Mouse (Mus musculus): ENCODE data around the gene Sgip1.

Gene Sgip1

DNA sequence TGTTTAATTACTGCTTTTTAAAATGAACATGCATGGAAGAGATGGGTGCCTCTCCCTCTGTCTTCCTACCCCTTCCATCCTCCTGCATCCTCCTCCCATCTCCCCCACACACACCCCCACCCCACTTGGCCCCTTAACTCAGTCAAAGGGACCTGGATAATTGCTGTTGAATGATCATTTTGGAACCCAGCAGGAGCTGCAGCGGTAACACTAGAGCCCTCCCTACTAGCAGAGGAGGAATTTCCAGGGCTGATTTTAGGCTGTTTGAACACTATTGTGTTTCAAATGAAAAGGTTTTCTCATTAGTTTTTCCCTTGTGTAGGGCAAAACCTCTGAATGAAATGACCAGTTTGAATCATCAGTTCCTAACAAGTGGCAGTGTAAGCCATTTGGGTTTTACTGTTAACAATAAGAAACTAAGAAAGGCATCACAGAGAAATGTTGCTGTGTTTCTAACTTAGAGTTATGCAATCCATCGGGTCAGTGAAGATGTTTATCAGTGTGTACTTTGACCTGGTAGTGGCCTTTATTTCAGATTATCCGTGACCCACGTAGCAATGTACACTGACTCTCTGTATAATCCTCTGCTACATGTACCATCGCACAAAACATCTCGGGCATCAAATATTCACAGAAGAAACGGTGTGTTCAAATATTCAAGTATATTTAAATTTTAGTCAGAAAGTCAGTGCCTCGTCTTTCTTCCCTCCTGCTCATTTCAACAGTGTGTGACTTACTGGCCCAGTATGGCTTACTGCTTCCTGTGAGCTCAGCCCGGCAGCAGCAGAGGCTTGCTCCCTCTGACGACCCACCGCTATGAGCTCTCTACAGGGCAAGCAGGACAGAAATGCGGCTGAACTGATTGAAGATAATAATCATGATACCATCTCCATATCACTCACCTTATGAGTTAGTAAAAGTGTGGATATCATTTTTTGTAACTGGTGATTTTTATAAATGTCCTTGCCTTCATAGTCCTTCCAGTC lies 235.5 kb downstream of the Sgip1 start:
- DNase-seq (ENCODE audit: extremely low read depth, low read depth) = no peak

GRCm38 (mm10) chr4:102977778-102978321 lies 236.8 kb downstream of the Sgip1 start:
- DNase-seq (ENCODE audit: extremely low read depth, low read depth) = no peak

DNA sequence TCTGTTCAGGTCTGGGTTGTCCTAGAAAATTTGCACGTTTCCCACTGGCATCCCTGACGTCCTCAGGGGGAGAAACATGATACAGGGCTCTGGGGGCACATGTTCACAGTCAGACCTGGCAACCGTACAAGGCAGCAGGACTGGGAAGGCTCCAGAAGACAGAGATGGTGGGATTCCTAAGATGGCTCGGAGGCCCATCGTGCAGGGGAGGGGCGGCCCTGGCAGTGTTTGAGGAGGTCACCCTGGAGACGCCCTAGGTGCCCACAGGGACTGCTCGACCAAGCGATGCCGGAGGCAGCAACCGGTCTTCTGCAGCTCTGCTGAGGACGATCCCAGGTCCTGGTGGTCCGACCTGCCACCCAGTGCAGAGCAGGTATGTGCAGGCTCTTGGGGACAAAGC lies 237.3 kb downstream of the Sgip1 start, which contains the start of gene Tctex1d1:
Gene Tctex1d1 (plus strand): TSS at position 167 of the 400 bp plus-strand sequence.
- no peak for DNase-seq (ENCODE audit: extremely low read depth, low read depth)

DNA sequence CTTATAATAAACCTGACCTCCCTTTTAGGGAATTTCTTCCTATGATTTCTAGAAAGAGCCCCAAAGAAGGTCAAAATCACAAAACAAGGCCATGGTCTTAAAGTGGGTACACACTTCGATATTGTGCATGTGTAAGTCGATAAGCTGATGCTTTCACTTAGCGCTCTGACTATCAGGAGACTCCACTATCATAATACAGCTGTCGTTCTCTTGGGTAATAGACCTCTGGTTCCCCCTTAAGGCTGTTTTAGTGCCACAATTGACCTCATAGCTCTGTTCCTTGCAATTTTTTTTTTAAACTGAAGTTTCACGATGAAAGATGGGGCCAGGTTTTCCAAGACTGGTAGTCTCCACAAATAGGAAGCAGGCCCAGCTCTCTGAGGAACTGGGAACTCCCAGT lies 238.3 kb downstream of the Sgip1 start:
- DNase-seq (ENCODE audit: extremely low read depth, low read depth) = no peak

DNA sequence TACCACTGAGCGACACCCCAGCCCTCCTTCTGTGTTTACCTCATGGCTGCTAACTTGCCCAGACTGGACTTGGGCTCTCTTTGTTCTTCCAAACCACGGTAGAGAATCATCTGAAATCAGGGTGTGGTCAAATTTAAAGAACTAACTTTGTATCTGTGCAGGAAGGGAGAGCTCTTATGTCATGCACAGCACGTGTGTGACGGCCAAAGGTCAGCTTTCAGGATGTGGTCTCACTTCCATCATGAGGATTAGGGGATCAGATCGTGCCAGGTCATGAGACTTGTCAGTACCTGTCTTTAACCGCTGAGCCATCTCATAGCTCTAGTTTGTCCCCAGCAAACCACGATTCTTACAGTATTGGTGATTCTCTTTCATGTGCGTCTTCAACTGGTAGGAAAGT lies 240.6 kb downstream of the Sgip1 start:
- DNase-seq (ENCODE audit: extremely low read depth, low read depth) = no peak

GRCm38 (mm10) chr4:102986173-102986572 lies 245.1 kb downstream of the Sgip1 start:
- DNase-seq (ENCODE audit: extremely low read depth, low read depth) = peak; percentile 8

DNA sequence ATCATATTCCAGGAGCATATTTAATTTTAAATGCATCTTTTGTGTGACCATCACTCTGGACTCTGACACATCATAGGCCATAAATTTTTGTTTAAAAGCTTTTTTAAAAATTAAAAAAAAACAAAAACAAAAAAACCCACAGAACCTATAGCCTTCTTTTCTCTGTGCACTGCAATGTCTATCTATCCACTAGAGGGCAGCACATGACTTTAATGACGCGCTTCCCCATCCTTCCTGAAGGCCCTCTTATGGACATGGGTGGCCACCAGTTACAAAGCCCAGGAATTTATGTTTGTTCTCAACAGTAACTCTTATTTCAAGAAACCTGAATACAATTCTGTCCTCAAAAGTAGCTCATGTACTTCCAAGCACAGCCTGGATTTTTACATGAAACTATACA lies 245.8 kb downstream of the Sgip1 start:
- DNase-seq (ENCODE audit: extremely low read depth, low read depth) = peak; percentile 39

GRCm38 (mm10) chr4:102987325-102987724 lies 246.2 kb downstream of the Sgip1 start:
- DNase-seq (ENCODE audit: extremely low read depth, low read depth) = no peak

GRCm38 (mm10) chr4:102987756-102988155 lies 246.7 kb downstream of the Sgip1 start:
- no peak for DNase-seq (ENCODE audit: extremely low read depth, low read depth)

DNA sequence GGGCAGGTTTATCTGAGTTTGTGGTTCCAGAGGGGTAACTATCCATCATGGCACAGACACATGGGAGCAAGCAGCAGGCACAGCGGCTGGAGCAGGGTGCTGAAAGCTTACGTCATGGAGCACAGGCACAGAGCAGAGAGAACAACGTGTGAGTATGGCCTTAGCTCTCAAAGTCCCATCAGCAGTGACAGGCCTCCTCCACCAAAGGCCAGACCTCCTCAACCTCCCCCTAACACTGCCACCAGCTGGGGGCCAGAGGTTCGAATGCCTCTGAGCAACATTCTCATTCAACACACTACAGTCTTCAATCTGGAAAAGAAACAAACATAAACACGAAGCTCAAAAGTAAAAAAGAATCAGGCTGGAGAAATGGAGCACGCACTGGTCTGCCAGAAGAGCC lies 247.4 kb downstream of the Sgip1 start:
- no peak for DNase-seq (ENCODE audit: extremely low read depth, low read depth)

DNA sequence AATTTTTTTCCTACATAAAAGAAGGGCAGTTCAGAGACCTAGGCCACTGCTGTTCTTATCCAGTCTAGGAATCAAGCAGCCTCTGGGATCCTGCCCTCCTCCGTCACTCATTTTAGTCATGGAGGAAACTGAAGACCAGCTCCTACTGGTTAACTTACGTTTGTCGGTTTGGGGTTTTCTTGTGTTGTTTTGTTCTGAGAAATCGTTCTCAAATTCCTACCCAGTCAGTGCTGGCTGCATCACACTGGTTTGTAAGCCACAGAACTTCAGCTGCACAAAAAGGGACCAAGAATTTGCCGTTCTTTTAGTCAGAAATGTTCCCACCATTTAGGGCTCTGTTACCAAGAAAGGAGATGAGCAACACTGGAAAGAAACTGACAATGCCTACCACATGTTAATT lies 248.3 kb downstream of the Sgip1 start:
- no peak for DNase-seq (ENCODE audit: extremely low read depth, low read depth)

- no peak for DNase-seq (ENCODE audit: extremely low read depth, low read depth)
Measured at GRCm38 (mm10) chr4:102990016-102990415, 248.9 kb downstream of the Sgip1 start.

DNA sequence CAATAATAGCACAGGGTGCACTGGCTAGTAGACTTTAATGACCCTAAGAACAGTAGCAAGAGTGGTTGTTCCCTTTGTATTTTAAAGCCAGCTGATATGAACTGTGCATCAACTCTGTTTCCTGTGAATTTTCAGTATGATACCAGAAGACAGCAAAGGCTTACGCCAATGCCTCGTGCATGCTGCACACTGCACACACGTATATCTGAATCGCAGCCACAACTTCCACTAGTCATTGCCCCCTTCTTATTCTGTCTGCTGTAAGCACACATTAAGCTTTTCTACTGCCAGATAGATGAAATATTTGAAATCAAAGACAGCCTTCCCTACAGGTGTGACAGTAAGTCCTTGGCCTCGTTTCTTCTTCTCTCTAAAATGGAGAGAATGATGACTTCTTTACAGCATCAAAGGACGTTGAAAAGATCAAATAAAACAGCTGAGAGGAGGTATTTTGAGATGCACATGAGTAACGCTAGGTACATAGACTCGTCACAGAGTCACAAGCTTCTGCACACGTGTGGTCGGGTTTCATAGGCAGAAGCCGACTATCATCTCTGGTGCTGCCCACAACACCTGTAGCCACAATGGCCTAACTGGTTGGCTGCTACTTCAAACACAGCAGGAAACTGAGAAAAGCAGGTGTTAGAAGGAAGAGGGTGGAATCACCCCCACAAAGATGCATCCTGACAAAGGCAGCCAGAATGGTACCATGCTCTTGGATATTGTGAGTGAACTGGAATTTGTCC lies 249.7 kb downstream of the Sgip1 start:
- no peak for DNase-seq (ENCODE audit: extremely low read depth, low read depth)

GRCm38 (mm10) chr4:102991685-102992084 lies 250.6 kb downstream of the Sgip1 start:
- DNase-seq (ENCODE audit: extremely low read depth, low read depth) = no peak

GRCm38 (mm10) chr4:103004681-103005080 lies 263.6 kb downstream of the Sgip1 start:
- no peak for DNase-seq (ENCODE audit: extremely low read depth, low read depth)

DNA sequence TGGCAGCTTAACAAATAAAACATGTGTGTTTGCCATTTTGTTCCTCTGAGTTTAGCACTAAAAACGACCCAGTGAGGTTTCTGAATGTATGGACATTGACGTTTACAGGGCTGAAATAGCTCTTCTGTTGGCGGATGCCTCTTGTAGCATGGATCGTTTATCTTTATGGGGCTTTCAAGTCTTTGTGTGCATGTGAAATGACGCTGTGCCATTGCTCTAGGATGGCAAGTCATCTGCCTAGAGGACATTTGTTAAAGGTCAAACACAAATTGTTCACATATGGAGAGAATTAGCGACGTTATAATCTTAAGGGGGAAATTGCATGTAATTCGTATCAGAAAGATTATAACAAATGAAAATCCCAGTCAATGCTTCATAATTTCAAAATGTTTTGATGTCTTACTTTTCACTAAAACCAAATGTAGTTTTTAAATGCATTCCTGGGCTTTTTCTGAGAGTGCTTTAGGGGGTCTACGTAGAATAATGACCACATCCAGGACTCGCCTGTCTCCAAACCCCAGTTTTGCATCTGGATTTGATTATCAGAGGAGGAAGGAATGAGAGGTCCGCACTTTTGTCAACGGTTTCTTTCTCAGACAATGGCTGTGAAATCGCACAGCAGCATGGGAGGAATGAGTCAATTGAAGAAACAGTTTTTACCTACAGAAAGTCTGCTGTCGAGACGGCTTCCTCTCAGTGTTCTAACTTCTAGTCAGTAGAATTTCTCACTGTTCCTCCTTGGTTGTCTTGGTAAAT lies 264.3 kb downstream of the Sgip1 start:
- no peak for DNase-seq (ENCODE audit: extremely low read depth, low read depth)

DNA sequence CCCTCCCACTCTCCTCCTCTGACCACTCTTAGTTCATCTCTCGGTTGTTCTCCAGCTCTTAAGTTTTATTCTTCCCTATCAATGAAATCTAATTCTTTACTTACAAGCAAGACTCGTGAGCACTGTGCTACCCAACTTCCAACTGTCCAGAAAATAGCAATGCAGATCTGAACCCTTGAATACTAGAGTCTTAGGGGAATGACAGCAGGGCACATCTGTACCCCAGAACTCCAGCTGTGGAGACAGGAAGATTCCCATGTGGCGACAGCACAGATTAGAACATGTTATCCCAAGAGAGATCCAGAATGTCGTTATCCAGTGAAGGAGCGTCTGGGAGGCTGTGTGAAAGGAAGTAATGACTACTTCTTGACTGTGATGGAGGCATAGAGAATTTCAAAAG lies 265.2 kb downstream of the Sgip1 start:
- no peak for DNase-seq (ENCODE audit: extremely low read depth, low read depth)

DNA sequence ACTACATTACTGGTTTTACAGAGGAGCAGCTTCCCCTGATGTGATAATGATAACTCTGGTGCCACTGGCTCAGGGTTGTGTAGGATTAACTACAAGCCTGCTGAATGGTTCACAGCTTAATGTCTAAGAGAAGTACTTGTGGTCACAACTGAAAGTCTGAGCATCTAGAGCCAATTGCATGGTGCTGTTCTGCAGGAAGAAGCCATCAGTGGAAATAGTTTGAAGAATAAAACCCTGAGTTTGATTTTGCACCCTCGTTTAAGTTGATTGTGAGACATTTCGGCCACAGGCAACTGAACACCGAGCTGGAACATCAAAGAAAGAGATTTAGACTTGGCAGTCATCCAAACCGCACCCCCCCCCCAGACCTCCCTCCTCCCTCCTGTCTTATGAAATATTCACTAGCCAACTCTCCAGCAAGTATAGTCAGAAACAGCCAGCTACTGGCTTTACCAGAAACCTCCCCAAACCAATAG lies 265.9 kb downstream of the Sgip1 start:
- no peak for DNase-seq (ENCODE audit: extremely low read depth, low read depth)

DNA sequence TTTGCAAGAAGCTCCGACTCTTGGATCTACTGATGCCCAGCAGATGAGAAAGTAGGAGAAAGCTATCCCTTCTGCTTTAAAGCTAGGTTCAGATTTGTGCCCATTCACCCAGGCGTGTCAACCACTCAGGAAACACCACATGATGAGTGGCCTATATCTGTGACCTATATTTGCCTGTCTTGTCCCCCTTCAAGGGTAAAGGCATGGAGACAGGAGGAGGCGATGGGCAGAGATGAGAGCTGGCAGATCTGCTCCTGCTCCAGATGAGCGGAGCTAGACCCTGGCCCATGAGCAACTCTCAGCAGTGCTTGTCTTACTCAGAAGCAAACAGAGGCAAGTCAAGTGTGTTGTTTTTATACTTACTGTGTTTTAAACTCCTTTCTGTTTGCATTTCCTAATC lies 269.6 kb downstream of the Sgip1 start:
- no peak for DNase-seq (ENCODE audit: extremely low read depth, low read depth)

DNA sequence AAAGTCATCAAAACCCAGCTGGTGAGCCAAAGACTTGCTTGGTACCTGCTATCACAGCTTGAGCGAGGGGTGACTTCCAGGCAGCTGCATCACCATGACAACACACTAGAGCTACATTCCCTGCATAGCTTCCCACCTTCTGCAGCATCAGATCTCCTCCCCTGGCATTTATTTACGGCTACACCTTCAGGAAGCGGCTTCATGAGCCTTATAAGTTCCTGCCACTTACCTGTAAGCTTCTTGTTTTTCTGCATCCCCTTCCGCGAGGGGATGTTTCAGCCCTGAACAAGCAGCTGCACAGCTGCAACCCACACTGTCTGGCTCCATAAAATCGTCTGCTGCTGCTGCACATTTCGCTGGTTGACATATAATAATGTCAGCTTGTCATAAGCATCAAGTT lies 270.7 kb downstream of the Sgip1 start:
- no peak for DNase-seq (ENCODE audit: extremely low read depth, low read depth)

- no peak for DNase-seq (ENCODE audit: extremely low read depth, low read depth)
Measured at GRCm38 (mm10) chr4:103013490-103013889, 272.4 kb downstream of the Sgip1 start.
